7 mouse cellular contexts compared by ENCODE assay signal in genomic region chr5:135982398-135982797, GRCm38 (mm10). TPM values are rescaled to one million over a fixed set of nuclear protein-coding genes. Genes with fewer than 3 reads are reported as not detected.
A peak's percentile ranks its signal among the peaks of the same experiment; 100 is the strongest.
DNase-seq lines count a peak whose midpoint lies in the region; ATAC-seq and TF ChIP-seq lines count a peak whose summit lies in the region.

No protein-coding gene starts in this region.

- peak; percentile 86 for ATAC-seq in common myeloid progenitor, adult 5-6 weeks (replicated peaks; ENCODE audit: low read depth, poor library complexity, severe bottlenecking)
- peak; percentile 53 for ATAC-seq in heart, postnatal 0 days (ENCODE audit: insufficient read depth, low read depth)
- no peak for ATAC-seq in limb, embryonic 11.5 days (ENCODE audit: insufficient number of reproducible peaks, low FRiP score, low TSS enrichment, low read depth)

- no peak overlapping the region for H3K9ac ChIP-seq in heart, postnatal 0 days (replicated peaks; ENCODE audit: low read depth, low read length)
- no peak overlapping the region for H3K9ac ChIP-seq in limb, embryonic 11.5 days (ENCODE audit: low read length)

- no peak for TF ChIP-seq EP300 in heart, postnatal 0 days (IDR thresholded peaks at IDR 0.05; ENCODE audit: low read depth)

- DNase-seq in spleen, adult 2 months (ENCODE audit: low read depth in 1 of 2, low spot score in 2 of 2): no peak
- no peak for DNase-seq in spleen, postnatal 36 days (ENCODE audit: low spot score in 2 of 2)
- peak; percentile 49 to 68 for DNase-seq in adrenal gland, adult 18-20 months (ENCODE audit: low spot score in 2 of 2)
- DNase-seq in heart, postnatal 0 days (ENCODE audit: low spot score): peak; percentile 58
- DNase-seq in limb, embryonic 11.5 days (ENCODE audit: low spot score): peak; percentile 78
- DNase-seq in ovary, postnatal 36 days (ENCODE audit: low spot score): peak; percentile 56

- no peak overlapping the region for H3K4me3 ChIP-seq in spleen, adult 2 months (ENCODE audit: extremely low read depth, insufficient read depth, insufficient read length)
- no peak overlapping the region for H3K4me3 ChIP-seq in heart, postnatal 0 days (ENCODE audit: low read depth, low read length)
- H3K4me3 ChIP-seq in limb, embryonic 11.5 days (ENCODE audit: low read depth, low read length): no peak overlapping the region

- H3K4me2 ChIP-seq in heart, postnatal 0 days (ENCODE audit: low read depth, low read length): 0 out of 2 replicates have a peak overlapping the region, but pooled peaks have one; percentile 10
- H3K4me2 ChIP-seq in limb, embryonic 11.5 days (ENCODE audit: low read depth, severe bottlenecking): no peak overlapping the region

- H3K4me1 ChIP-seq in spleen, adult 2 months (ENCODE audit: control insufficient read depth, insufficient read depth, insufficient read length): no peaks in the 10 kb centered on the region
- H3K4me1 ChIP-seq in heart, postnatal 0 days (ENCODE audit: control insufficient read depth, insufficient read depth): no peaks in the 10 kb centered on the region
- no peaks in the 10 kb centered on the region for H3K4me1 ChIP-seq in limb, embryonic 11.5 days (ENCODE audit: control insufficient read depth, insufficient read depth, low read length)

- 67% methylated on average over 6 of the region's 6 CpGs for WGBS in spleen, adult 2 months
- 24% methylated on average over 6 of the region's 6 CpGs for WGBS in heart, postnatal 0 days
- WGBS in limb, embryonic 11.5 days: 36% methylated on average over 6 of the region's 6 CpGs

- no peaks in the 10 kb centered on the region for H3K27me3 ChIP-seq in spleen, adult 2 months (ENCODE audit: control insufficient read depth, insufficient read depth, low read length)
- H3K27me3 ChIP-seq in heart, postnatal 0 days (ENCODE audit: control insufficient read depth, insufficient read depth, low read length): no peaks in the 10 kb centered on the region
- H3K27me3 ChIP-seq in limb, embryonic 11.5 days (ENCODE audit: control insufficient read depth, insufficient read depth, low read length): no peaks in the 10 kb centered on the region

- peak; percentile 75; the same call in 1 of the 2 replicates for TF ChIP-seq CTCF in spleen, adult 2 months (IDR thresholded peaks at IDR 0.05; ENCODE audit: extremely low read depth, insufficient read depth, insufficient read length, insufficient replicate concordance)
- peak; percentile 88 for TF ChIP-seq CTCF in heart, postnatal 0 days (IDR thresholded peaks at IDR 0.05; ENCODE audit: low read depth)

- H3K9me3 ChIP-seq in heart, postnatal 0 days (replicated peaks; ENCODE audit: control insufficient read depth, low read length): no peaks in the 10 kb centered on the region
- no peaks in the 10 kb centered on the region for H3K9me3 ChIP-seq in limb, embryonic 11.5 days (ENCODE audit: control insufficient read depth, low read length)

- TF ChIP-seq POLR2A in spleen, adult 2 months (IDR thresholded peaks at IDR 0.05; ENCODE audit: low read depth, low read length): no peak

- no peak overlapping the region for H3K27ac ChIP-seq in spleen, adult 2 months (ENCODE audit: insufficient read depth, low read length)
- H3K27ac ChIP-seq in heart, postnatal 0 days (ENCODE audit: low read depth): no peak overlapping the region
- no peak overlapping the region for H3K27ac ChIP-seq in limb, embryonic 11.5 days (replicated peaks; ENCODE audit: low read depth, low read length)

- no peaks in the 10 kb centered on the region for H3K36me3 ChIP-seq in spleen, adult 2 months (ENCODE audit: control insufficient read depth, insufficient read depth, low read length)
- H3K36me3 ChIP-seq in heart, postnatal 0 days (replicated peaks; ENCODE audit: control insufficient read depth, insufficient read depth, low read length): no peaks in the 10 kb centered on the region
- H3K36me3 ChIP-seq in limb, embryonic 11.5 days (ENCODE audit: control insufficient read depth, insufficient read depth, low read length): no peaks in the 10 kb centered on the region

RNA-seq across cellular contexts. Expression of gene Zp3, which starts 2.5 kb away (rescaled TPM):
- not detected in 2 replicates for polyA plus RNA-seq in spleen, adult 2 months (2012; rRNA removed)
- not detected for total RNA-seq in adrenal gland, adult 18-20 months (2021)
- total RNA-seq in common myeloid progenitor, adult 5-6 weeks (2017): not detected in 2 replicates
- total RNA-seq in heart, postnatal 0 days (2014; rRNA removed; ENCODE audit: low replicate concordance): not detected in 2 replicates
- 0.14 TPM in 1 of 2 replicates, not detected in the other for polyA plus RNA-seq in heart, postnatal 0 days (2015; fragmentation: Nextera tagmentation; extraction: Ambion mirVana)
- polyA plus RNA-seq in limb, embryonic 11.5 days (2014; fragmentation: Nextera tagmentation; extraction: Ambion mirVana): not detected in 2 replicates

RNA-seq across cellular contexts. Expression of gene Ssc4d, which starts 8.1 kb away (rescaled TPM):
- polyA plus RNA-seq in spleen, adult 2 months (2012; rRNA removed): 2.0 and 2.4 TPM in 2 replicates
- 1 to 10 TPM; 3.3 to 4.3 TPM for total RNA-seq in adrenal gland, adult 18-20 months (2021)
- 1.0 and 1.3 TPM in 2 replicates for total RNA-seq in common myeloid progenitor, adult 5-6 weeks (2017)
- 1.3 and 3.6 TPM in 2 replicates for total RNA-seq in heart, postnatal 0 days (2014; rRNA removed; ENCODE audit: low replicate concordance)
- 0.55 and 0.56 TPM in 2 replicates for polyA plus RNA-seq in heart, postnatal 0 days (2015; fragmentation: Nextera tagmentation; extraction: Ambion mirVana)
- 4.6 and 5.7 TPM in 2 replicates for polyA plus RNA-seq in limb, embryonic 11.5 days (2014; fragmentation: Nextera tagmentation; extraction: Ambion mirVana)

RNA-seq across cellular contexts. Expression of gene Dtx2, which starts 12.2 kb away (rescaled TPM):
- 25.6 and 32.8 TPM in 2 replicates for polyA plus RNA-seq in spleen, adult 2 months (2012; rRNA removed)
- total RNA-seq in adrenal gland, adult 18-20 months (2021): 10 to 100 TPM; 12.8 to 18.7 TPM
- 4.8 and 5.9 TPM in 2 replicates for total RNA-seq in common myeloid progenitor, adult 5-6 weeks (2017)
- total RNA-seq in heart, postnatal 0 days (2014; rRNA removed; ENCODE audit: low replicate concordance): 27.4 and 28.6 TPM in 2 replicates
- 14.6 and 15.7 TPM in 2 replicates for polyA plus RNA-seq in heart, postnatal 0 days (2015; fragmentation: Nextera tagmentation; extraction: Ambion mirVana)
- polyA plus RNA-seq in limb, embryonic 11.5 days (2014; fragmentation: Nextera tagmentation; extraction: Ambion mirVana): 32.3 and 33.8 TPM in 2 replicates

RNA-seq across cellular contexts. Expression of gene Ywhag, which starts 48.0 kb away (rescaled TPM):
- polyA plus RNA-seq in spleen, adult 2 months (2012; rRNA removed): 40.9 and 50.0 TPM in 2 replicates
- 100 to 1,000 TPM; 665 to 853 TPM for total RNA-seq in adrenal gland, adult 18-20 months (2021)
- total RNA-seq in common myeloid progenitor, adult 5-6 weeks (2017): 79.8 and 122 TPM in 2 replicates
- 47.3 and 67.2 TPM in 2 replicates for total RNA-seq in heart, postnatal 0 days (2014; rRNA removed; ENCODE audit: low replicate concordance)
- 137 and 149 TPM in 2 replicates for polyA plus RNA-seq in heart, postnatal 0 days (2015; fragmentation: Nextera tagmentation; extraction: Ambion mirVana)
- polyA plus RNA-seq in limb, embryonic 11.5 days (2014; fragmentation: Nextera tagmentation; extraction: Ambion mirVana): 98.2 and 105 TPM in 2 replicates

RNA-seq across cellular contexts. Expression of gene Upk3b, which starts 55.9 kb away (rescaled TPM):
- polyA plus RNA-seq in spleen, adult 2 months (2012; rRNA removed): 3.9 and 6.9 TPM in 2 replicates
- total RNA-seq in adrenal gland, adult 18-20 months (2021): 10 to 100 TPM in 1 of 2 experiments, 1 to 10 TPM in 1; 7.4 to 14.0 TPM
- total RNA-seq in common myeloid progenitor, adult 5-6 weeks (2017): not detected in 2 replicates
- 40.6 and 47.9 TPM in 2 replicates for total RNA-seq in heart, postnatal 0 days (2014; rRNA removed; ENCODE audit: low replicate concordance)
- polyA plus RNA-seq in heart, postnatal 0 days (2015; fragmentation: Nextera tagmentation; extraction: Ambion mirVana): 21.1 and 24.0 TPM in 2 replicates
- polyA plus RNA-seq in limb, embryonic 11.5 days (2014; fragmentation: Nextera tagmentation; extraction: Ambion mirVana): 0.18 and 0.67 TPM in 2 replicates

Comparison
In these comparisons a context has a peak if more than half of its experiments do, and no peak if none do; other contexts are left out.
1. DNase-seq: peak in adrenal gland, adult 18-20 months (2 of 2), heart, postnatal 0 days (single experiment), limb, embryonic 11.5 days (single experiment) and ovary, postnatal 36 days (single experiment); none in spleen, adult 2 months (0 of 2) and spleen, postnatal 36 days (0 of 2).